Mouse (Mus musculus) left cerebral cortex, adult 2 months (tissue): ENCODE data around the gene Trim66. TPM values are rescaled to one million over a fixed set of nuclear protein-coding genes. Genes with fewer than 3 reads are reported as not detected.

Experiments used
- DNase-seq, 2 experiments: peaks; one replicate each; pipeline ENCODE4 v3.0.0; 2021 to 2022; ENCODE audit warnings: low spot score in 2 of 2, mixed read lengths in 1 of 2; ENCODE audit errors: extremely low spot score in 1 of 2
- H3K27ac ChIP-seq: fragments of 200-600 bp; 2 replicates; pipeline ENCODE4 v1.8.1; 2022
- H3K4me3 ChIP-seq: fragments of 200-600 bp; 2 replicates; pipeline ENCODE4 v1.8.1; 2022
- CTCF ChIP-seq: fragments of 200-600 bp; IDR thresholded peaks from 2 replicates; pipeline ENCODE4 v1.8.1; 2022; ENCODE audit warnings: antibody characterized with exemption, mild to moderate bottlenecking, moderate library complexity
- intact Hi-C: fragments of 180-260 bp; cut with DNase I; formaldehyde crosslinking; loops from one replicate; pipeline ENCODE4 v1.15.1; 2025
- long read RNA-seq, 2 experiments: library from polyadenylated mRNA; stranded (forward); transcript quantifications; one replicate each; pipeline ENCODE4 v2.0.0; 2021; ENCODE audit warnings: borderline mapping rate in 2 of 2
- total RNA-seq, 2 experiments: library from RNA; stranded (reverse); gene quantifications; 2 replicates each; pipeline ENCODE4 v1.2.3; 2021

Trim66 gene
- total RNA-seq: 10 to 100 TPM; 20.9 to 21.3 TPM
- long read RNA-seq, experiment 1, partial matches to known transcripts: 4 of 17 reads
- long read RNA-seq, experiment 1, other reads (novel, unspliced or antisense): 13 of 17 reads
- long read RNA-seq, experiment 2, partial matches to known transcripts: 3 of 9 reads
- long read RNA-seq, experiment 2, other reads (novel, unspliced or antisense): 6 of 9 reads

GRCm38 (mm10) chr7:109508034-109508433 is at the start of gene Trim66:
Gene Trim66 (minus strand): TSS chr7:109508134.
- no peak for DNase-seq
- intact Hi-C loops: no loop called here
- no peak within 1 kb of the TSS for H3K4me3 ChIP-seq
- H3K27ac ChIP-seq: no peak within 1 kb of the TSS
- TF ChIP-seq CTCF: no peak

- no peak for TF ChIP-seq CTCF
- Histone ChIP-seq H3K4me3 (no peak overlapping the region), H3K27ac (no peak overlapping the region)
- DNase-seq: no peak
- intact Hi-C loops: no loop called here
Measured at GRCm38 (mm10) chr7:109546726-109547125, 38.8 kb upstream of the Trim66 start.

GRCm38 (mm10) chr7:109546186-109546585 is 38.3 kb upstream of the Trim66 start:
- DNase-seq: no peak
- Histone ChIP-seq H3K27ac (no peak overlapping the region), H3K4me3 (no peak overlapping the region)
- intact Hi-C loops: no loop called here
- TF ChIP-seq CTCF: no peak; the same call in 1 of the 2 replicates

- intact Hi-C loops: no loop called here
- no peak overlapping the region for H3K4me3 ChIP-seq
- no peak for DNase-seq
- 0 out of 2 replicates have a peak overlapping the region, but pooled peaks have one; percentile 24 for H3K27ac ChIP-seq
- TF ChIP-seq CTCF: no peak
Measured at GRCm38 (mm10) chr7:109545255-109545993, 37.5 kb upstream of the Trim66 start.

- TF ChIP-seq CTCF: no peak
- no peak for DNase-seq
- intact Hi-C loops: no loop called here
- no peak overlapping the region for H3K27ac ChIP-seq
- no peak overlapping the region for H3K4me3 ChIP-seq
Measured at GRCm38 (mm10) chr7:109544792-109545191, 36.9 kb upstream of the Trim66 start.

- intact Hi-C loops: no loop called here
- Histone ChIP-seq H3K4me3 (no peak overlapping the region), H3K27ac (peak overlapping the region; percentile 11; the same call in 1 of the 2 replicates)
- no peak for DNase-seq
- no peak for TF ChIP-seq CTCF
Measured at GRCm38 (mm10) chr7:109542364-109542628, 34.4 kb upstream of the Trim66 start.

GRCm38 (mm10) chr7:109541609-109542363 is 33.9 kb upstream of the Trim66 start:
- no peak for TF ChIP-seq CTCF
- H3K27ac ChIP-seq: peak overlapping the region; percentile 11; the same call in 1 of the 2 replicates
- intact Hi-C loops: no loop called here
- H3K4me3 ChIP-seq: no peak overlapping the region
- DNase-seq: no peak

GRCm38 (mm10) chr7:109540902-109541301 is 33.0 kb upstream of the Trim66 start:
- no peak for DNase-seq
- intact Hi-C loops: no loop called here
- H3K27ac ChIP-seq: no peak overlapping the region
- no peak overlapping the region for H3K4me3 ChIP-seq
- no peak for TF ChIP-seq CTCF

GRCm38 (mm10) chr7:109536451-109536946 is 28.6 kb upstream of the Trim66 start:
- no peak for DNase-seq
- peak overlapping the region; percentile 33 for H3K27ac ChIP-seq
- TF ChIP-seq CTCF: no peak; the same call in 1 of the 2 replicates
- no peak overlapping the region for H3K4me3 ChIP-seq
- intact Hi-C loops: no loop called here

- Histone ChIP-seq H3K27ac (peak overlapping the region; percentile 3; the same call in 1 of the 2 replicates), H3K4me3 (no peak overlapping the region)
- intact Hi-C loops: no loop called here
- no peak for TF ChIP-seq CTCF
- no peak for DNase-seq
Measured at GRCm38 (mm10) chr7:109534921-109535320, 27.0 kb upstream of the Trim66 start.

GRCm38 (mm10) chr7:109533888-109534287 is 26.0 kb upstream of the Trim66 start:
- TF ChIP-seq CTCF: no peak
- intact Hi-C loops: no loop called here
- DNase-seq: no peak
- peak overlapping the region; percentile 19; the same call in 1 of the 2 replicates for H3K27ac ChIP-seq
- H3K4me3 ChIP-seq: no peak overlapping the region

GRCm38 (mm10) chr7:109533129-109533528 is 25.2 kb upstream of the Trim66 start:
- peak overlapping the region; percentile 44; the same call in 1 of the 2 replicates for H3K27ac ChIP-seq
- no peak for DNase-seq
- no peak; the same call in 1 of the 2 replicates for TF ChIP-seq CTCF
- intact Hi-C loops: no loop called here
- no peak overlapping the region for H3K4me3 ChIP-seq
